Mouse (Mus musculus) ES-Bruce4 (cell line): ENCODE data around the gene Dmbx1.

Source experiments
- CTCF ChIP-seq: IDR thresholded peaks from one replicate; pipeline ENCODE4 v1.8.1; 2011; ENCODE audit warnings: low read depth, low read length
- EP300 ChIP-seq: IDR thresholded peaks from 2 replicates; pipeline ENCODE4 v1.6.1; 2011; ENCODE audit warnings: low read depth, low read length; ENCODE audit not compliant: insufficient read depth
- POLR2A ChIP-seq: IDR thresholded peaks from one replicate; pipeline ENCODE4 v1.8.1; 2011; ENCODE audit warnings: low read length; ENCODE audit not compliant: insufficient read depth

DNA sequence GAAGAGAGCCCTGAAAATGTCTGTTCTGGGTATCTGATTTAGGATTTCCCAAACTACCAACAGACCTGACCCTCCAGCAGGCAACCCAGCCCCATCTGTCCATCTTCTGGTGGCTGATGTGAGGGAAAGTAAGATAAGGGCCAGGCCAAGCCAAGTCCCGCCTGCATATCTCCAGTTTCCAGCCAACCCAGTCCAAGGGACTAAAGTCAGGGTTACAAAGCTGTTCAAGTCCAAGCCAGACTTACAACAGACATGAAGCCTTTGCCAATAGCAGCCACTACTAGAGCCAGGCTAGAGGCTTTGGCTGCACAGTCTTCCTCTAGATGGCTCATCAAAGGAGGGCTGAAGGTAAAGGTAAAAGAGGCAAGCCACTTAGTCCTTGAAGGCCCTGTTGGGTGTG is 31.7 kb downstream of the Dmbx1 start:
- TF ChIP-seq CTCF = no peak
- TF ChIP-seq POLR2A = no peak
- TF ChIP-seq EP300 = no peak
